Mouse (Mus musculus) ZHBTc4 (cell line): ENCODE measurements around the gene Gm13283.
"Not testable (repeated sequence)": the region's sequence is repeated elsewhere in the genome, so short reads cannot be mapped to it uniquely, and the experiment has no call there.

ENCODE experiments used
- DNase-seq: peaks from one replicate; pipeline ENCODE4 v3.0.0-alpha.2; 2011; ENCODE audit warnings: low read depth, low spot score

Gm13283 gene

GRCm38 (mm10) chr4:88762341-88762740 lies 2.4 kb downstream of the Gm13283 start:
- DNase-seq, result not testable (repeated sequence)

- not testable (repeated sequence) for DNase-seq
Measured at GRCm38 (mm10) chr4:88763384-88764018, 3.6 kb downstream of the Gm13283 start.

- not testable (repeated sequence) for DNase-seq
Measured at GRCm38 (mm10) chr4:88773534-88773933, 13.6 kb downstream of the Gm13283 start, which contains the start of gene Gm13290. TSS of gene Gm13290 (plus strand) at chr4:88773834.

- not testable (repeated sequence) for DNase-seq
Measured at GRCm38 (mm10) chr4:88776622-88777021, 16.7 kb downstream of the Gm13283 start, which contains the start of gene Gm13289. TSS of gene Gm13289 (plus strand) at chr4:88776922.

GRCm38 (mm10) chr4:88779550-88779949 lies 19.6 kb downstream of the Gm13283 start, which contains the start of gene Gm13272:
TSS of gene Gm13272 (plus strand) at chr4:88779850.
- DNase-seq, result not testable (repeated sequence)

GRCm38 (mm10) chr4:88780320-88780719 lies 20.4 kb downstream of the Gm13283 start:
- not testable (repeated sequence) for DNase-seq

- DNase-seq, result not testable (repeated sequence)
Measured at GRCm38 (mm10) chr4:88781831-88782230, 21.9 kb downstream of the Gm13283 start, which contains the start of gene Ifnz. TSS of gene Ifnz (plus strand) at chr4:88782131.

GRCm38 (mm10) chr4:88782335-88782734 lies 22.4 kb downstream of the Gm13283 start:
- not testable (repeated sequence) for DNase-seq

GRCm38 (mm10) chr4:88785409-88785808 lies 25.5 kb downstream of the Gm13283 start, which contains the start of gene Gm13276:
TSS of gene Gm13276 (plus strand) at chr4:88785709.
- DNase-seq, result not testable (repeated sequence)

GRCm38 (mm10) chr4:88788402-88788801 lies 28.5 kb downstream of the Gm13283 start, which contains the start of gene Gm13277:
TSS of gene Gm13277 (plus strand) at chr4:88788632.
- DNase-seq, result not testable (repeated sequence)

GRCm38 (mm10) chr4:88791250-88791649 lies 31.3 kb downstream of the Gm13283 start, which contains the start of gene Gm13278:
TSS of gene Gm13278 (plus strand) at chr4:88791550.
- not testable (repeated sequence) for DNase-seq

GRCm38 (mm10) chr4:88793936-88794675 lies 34.2 kb downstream of the Gm13283 start, which contains the start of gene Gm13275:
TSS of gene Gm13275 (plus strand) at chr4:88794487.
- DNase-seq, result not testable (repeated sequence)

- not testable (repeated sequence) for DNase-seq
Measured at GRCm38 (mm10) chr4:88797097-88797496, 37.2 kb downstream of the Gm13283 start, which contains the start of gene Gm13279. TSS of gene Gm13279 (plus strand) at chr4:88797397.

- DNase-seq, result not testable (repeated sequence)
Measured at GRCm38 (mm10) chr4:88799365-88799764, 39.4 kb downstream of the Gm13283 start, which contains the start of gene Gm13285. TSS of gene Gm13285 (plus strand) at chr4:88799665.

- DNase-seq, result not testable (repeated sequence)
Measured at GRCm38 (mm10) chr4:88802954-88803353, 43.0 kb downstream of the Gm13283 start, which contains the start of gene Gm13287. TSS of gene Gm13287 (plus strand) at chr4:88803254.

GRCm38 (mm10) chr4:88805231-88805630 lies 45.3 kb downstream of the Gm13283 start, which contains the start of gene Gm13288:
TSS of gene Gm13288 (plus strand) at chr4:88805531.
- not testable (repeated sequence) for DNase-seq

- DNase-seq, result not testable (repeated sequence)
Measured at GRCm38 (mm10) chr4:88805761-88806160, 45.8 kb downstream of the Gm13283 start.
